Mouse (Mus musculus) layer of hippocampus, postnatal 36 days (tissue): ENCODE measurements around the gene Rnf7. TPM values are rescaled to one million over a fixed set of nuclear protein-coding genes. Genes with fewer than 3 reads are reported as not detected.

ENCODE experiments used
- total RNA-seq, 2 experiments: library from RNA; stranded (reverse); gene quantifications; 2 replicates each; pipeline ENCODE4 v1.2.3; 2021

Gene Rnf7
- total RNA-seq, 2 experiments from 2014 or later = 56.9 to 73.0 TPM

Other genes starting within 250 kb of the Rnf7 start
- gene Atp1b3, start 114.2 kb downstream of the Rnf7 start, total RNA-seq = 10 to 100 TPM; 78.5 to 87.6 TPM
- under 1 TPM; 0.17 to 0.43 TPM for gene Gm28729, start 46.6 kb upstream of the Rnf7 start, total RNA-seq
- gene Rasa2, start 152.9 kb upstream of the Rnf7 start, total RNA-seq = 10 to 100 TPM; 29.5 to 35.3 TPM